Mouse (Mus musculus) CH12.LX (cell line): Measurements from ENCODE around the gene Zbtb42. TPM values are rescaled to one million over a fixed set of nuclear protein-coding genes. Genes with fewer than 3 reads are reported as not detected.

ENCODE experiments used
- DNase-seq: peaks from one replicate; pipeline ENCODE4 v3.0.0-alpha.2; 2013; ENCODE audit errors: extremely low read depth
- H3K27ac ChIP-seq: 2 replicates; pipeline ENCODE4 v1.5.1; 2012; ENCODE audit warnings: low read depth, mild to moderate bottlenecking, control low read depth, moderate library complexity; ENCODE audit not compliant: insufficient read depth
- H3K27me3 ChIP-seq: replicated peaks from 2 replicates; pipeline ENCODE3; 2012; ENCODE audit warnings: inconsistent platforms
- H3K36me3 ChIP-seq, 2 experiments: replicated peaks in 1 of 2; 2 replicates each; pipeline versions ENCODE3 to v1.6.1; 2012; ENCODE audit warnings: inconsistent platforms in 1 of 2, low read length in 1 of 2, mild to moderate bottlenecking in 1 of 2, mixed read lengths in 1 of 2, moderate library complexity in 1 of 2; ENCODE audit not compliant: control insufficient read depth in 1 of 2, insufficient read depth in 1 of 2
- H3K4me1 ChIP-seq, 2 experiments: 2 replicates each; pipeline ENCODE4 v1.6.1; 2012; ENCODE audit warnings: inconsistent platforms in 1 of 2, moderate library complexity in 1 of 2; ENCODE audit not compliant: insufficient read depth in 2 of 2, control insufficient read depth in 1 of 2
- H3K4me2 ChIP-seq: 2 replicates; pipeline ENCODE4 v1.6.1; 2012; ENCODE audit warnings: low read depth, mild to moderate bottlenecking, control low read depth; ENCODE audit not compliant: poor library complexity, insufficient read depth, severe bottlenecking
- H3K4me3 ChIP-seq, 3 experiments: fragments of 150-350 bp in 1 of 3; sonication (generic) in 1 of 3; replicated peaks in 1 of 3; 2 replicates each; pipeline versions ENCODE3 to v1.5.1; 2011 to 2012; ENCODE audit warnings: low read depth in 2 of 3, low read length in 2 of 3, mild to moderate bottlenecking in 2 of 3, moderate library complexity in 2 of 3, control low read depth in 1 of 3, improper control_type of control experiment in 1 of 3, inconsistent platforms in 1 of 3, mixed read lengths in 1 of 3; ENCODE audit not compliant: poor library complexity in 1 of 3
- H3K79me2 ChIP-seq: replicated peaks from 2 replicates; pipeline ENCODE4 v1.6.1; 2012; ENCODE audit warnings: mild to moderate bottlenecking, moderate library complexity; ENCODE audit not compliant: control insufficient read depth, poor library complexity, insufficient read depth, severe bottlenecking; ENCODE audit errors: extremely low read depth
- H3K9ac ChIP-seq: 2 replicates; pipeline ENCODE4 v1.6.1; 2012; ENCODE audit warnings: low read depth, mild to moderate bottlenecking, control low read depth, moderate library complexity; ENCODE audit not compliant: insufficient read depth
- H3K9me3 ChIP-seq: replicated peaks from 2 replicates; pipeline ENCODE3; 2012; ENCODE audit warnings: low read length, inconsistent platforms, mixed read lengths
- BHLHE40 ChIP-seq: IDR thresholded peaks from 2 replicates; pipeline ENCODE4 v1.6.1; 2011; ENCODE audit warnings: mild to moderate bottlenecking, low read depth, low read length, improper control_type of control experiment
- CHD1 ChIP-seq: IDR thresholded peaks from 2 replicates; pipeline ENCODE4 v1.6.1; 2012; ENCODE audit warnings: low read depth, low read length, improper control_type of control experiment, inconsistent platforms
- CHD2 ChIP-seq: IDR thresholded peaks from 2 replicates; pipeline ENCODE4 v1.6.1; 2011; ENCODE audit warnings: low read length, improper control_type of control experiment
- E2F4 ChIP-seq: IDR thresholded peaks from 2 replicates; pipeline ENCODE4 v1.6.1; 2011; ENCODE audit warnings: low read depth, low read length, improper control_type of control experiment; ENCODE audit not compliant: insufficient replicate concordance
- ELF1 ChIP-seq: IDR thresholded peaks from 2 replicates; pipeline ENCODE4 v1.6.1; 2014; ENCODE audit warnings: low read depth, mild to moderate bottlenecking, inconsistent platforms, low read length, improper control_type of control experiment
- EP300 ChIP-seq: IDR thresholded peaks from 2 replicates; pipeline ENCODE4 v1.6.1; 2011; ENCODE audit warnings: low read length, improper control_type of control experiment
- ETS1 ChIP-seq: conservative IDR thresholded peaks from 2 replicates; pipeline ENCODE4 v1.6.1; 2012; ENCODE audit warnings: low read depth, mild to moderate bottlenecking, inconsistent platforms, low read length, improper control_type of control experiment, moderate library complexity
- GABPA ChIP-seq: IDR thresholded peaks from 2 replicates; pipeline ENCODE4 v1.6.1; 2012; ENCODE audit warnings: low read depth, low read length, improper control_type of control experiment, inconsistent platforms; ENCODE audit not compliant: insufficient replicate concordance
- HCFC1 ChIP-seq: IDR thresholded peaks from 2 replicates; pipeline ENCODE4 v1.6.1; 2012; ENCODE audit warnings: low read depth, mild to moderate bottlenecking, inconsistent platforms, low read length, improper control_type of control experiment
- IRF4 ChIP-seq: IDR thresholded peaks from 2 replicates; pipeline ENCODE4 v1.6.1; 2014; ENCODE audit warnings: low read depth, mild to moderate bottlenecking, inconsistent platforms, low read length, improper control_type of control experiment
- JUND ChIP-seq: conservative IDR thresholded peaks from 2 replicates; pipeline ENCODE4 v1.6.1; 2011; ENCODE audit warnings: low read depth, low read length, improper control_type of control experiment
- KAT2A ChIP-seq: IDR thresholded peaks from 2 replicates; pipeline ENCODE4 v1.6.1; 2012; ENCODE audit warnings: low read length, improper control_type of control experiment, inconsistent platforms; ENCODE audit not compliant: insufficient replicate concordance
- MAX ChIP-seq: IDR thresholded peaks from 2 replicates; pipeline ENCODE4 v1.6.1; 2011; ENCODE audit warnings: low read length, improper control_type of control experiment
- MAZ ChIP-seq: IDR thresholded peaks from 2 replicates; pipeline ENCODE4 v1.6.1; 2012; ENCODE audit warnings: low read depth, mild to moderate bottlenecking, inconsistent platforms, low read length, improper control_type of control experiment, moderate library complexity
- MEF2A ChIP-seq: IDR thresholded peaks from 2 replicates; pipeline ENCODE4 v1.6.1; 2014; ENCODE audit warnings: low read depth, mild to moderate bottlenecking, inconsistent platforms, low read length, improper control_type of control experiment, borderline replicate concordance
- MXI1 ChIP-seq: IDR thresholded peaks from 2 replicates; pipeline ENCODE4 v1.6.1; 2011; ENCODE audit warnings: mild to moderate bottlenecking, low read depth, low read length, improper control_type of control experiment
- NELFE ChIP-seq: IDR thresholded peaks from 2 replicates; pipeline ENCODE4 v1.6.1; 2011; ENCODE audit warnings: low read depth, low read length, improper control_type of control experiment
- NRF1 ChIP-seq: IDR thresholded peaks from 2 replicates; pipeline ENCODE4 v1.6.1; 2014; ENCODE audit warnings: low read depth, mild to moderate bottlenecking, inconsistent platforms, low read length, improper control_type of control experiment, moderate library complexity
- POLR2A ChIP-seq: IDR thresholded peaks from 2 replicates; pipeline ENCODE4 v1.6.1; 2011; ENCODE audit warnings: low read depth, mild to moderate bottlenecking, improper control_type of control experiment, low read length
- POLR2AphosphoS2 ChIP-seq: IDR thresholded peaks from 2 replicates; pipeline ENCODE4 v1.6.1; 2011; ENCODE audit warnings: low read depth, low read length, improper control_type of control experiment
- SIN3A ChIP-seq: IDR thresholded peaks from 2 replicates; pipeline ENCODE4 v1.6.1; 2012; ENCODE audit warnings: low read length, improper control_type of control experiment, inconsistent platforms
- SMC3 ChIP-seq: IDR thresholded peaks from 2 replicates; pipeline ENCODE4 v1.6.1; 2011; ENCODE audit warnings: low read depth, low read length, improper control_type of control experiment
- TBP ChIP-seq: conservative IDR thresholded peaks from 2 replicates; pipeline ENCODE4 v1.6.1; 2011; ENCODE audit warnings: low read depth, low read length, improper control_type of control experiment
- TCF12 ChIP-seq: IDR thresholded peaks from 2 replicates; pipeline ENCODE4 v1.6.1; 2014; ENCODE audit warnings: low read depth, mild to moderate bottlenecking, inconsistent platforms, low read length, improper control_type of control experiment
- USF1 ChIP-seq: IDR thresholded peaks from 2 replicates; pipeline ENCODE4 v1.6.1; 2014; ENCODE audit warnings: low read depth, mild to moderate bottlenecking, inconsistent platforms, low read length, improper control_type of control experiment
- USF2 ChIP-seq: conservative IDR thresholded peaks from 2 replicates; pipeline ENCODE4 v1.6.1; 2011; ENCODE audit warnings: low read depth, low read length, improper control_type of control experiment
- ZC3H11A ChIP-seq: IDR thresholded peaks from 2 replicates; pipeline ENCODE4 v1.6.1; 2012; ENCODE audit warnings: low read depth, mild to moderate bottlenecking, inconsistent platforms, low read length, improper control_type of control experiment
- ZKSCAN1 ChIP-seq: IDR thresholded peaks from 2 replicates; pipeline ENCODE4 v1.6.1; 2012; ENCODE audit warnings: low read depth, inconsistent platforms, low read length, improper control_type of control experiment, borderline replicate concordance
- ZMIZ1 ChIP-seq: IDR thresholded peaks from 2 replicates; pipeline ENCODE4 v1.6.1; 2012; ENCODE audit warnings: low read depth, mild to moderate bottlenecking, inconsistent platforms, low read length, improper control_type of control experiment
- ZNF384 ChIP-seq: IDR thresholded peaks from 2 replicates; pipeline ENCODE4 v1.6.1; 2012; ENCODE audit warnings: low read depth, low read length, improper control_type of control experiment, inconsistent platforms
- dilution Hi-C: fragments of 300-500 bp; cut with MboI; formaldehyde crosslinking; loops from 2 replicates; pipeline ENCODE4 v1.14.3; 2020; ENCODE audit warnings: low sequenced_read_pairs; ENCODE audit not compliant: extremely low pct_unique_long_range_greater_than_20kb, extremely low pct_ligation_motif_present
- in situ Hi-C: fragments of 300-500 bp; cut with MboI; formaldehyde crosslinking; loops from 3 replicates; pipeline ENCODE4 v1.14.3; 2019; ENCODE audit warnings: low sequenced_read_pairs, low pct_ligation_motif_present, low pct_unique_long_range_greater_than_20kb, mixed read lengths
- polyA plus RNA-seq: library from polyadenylated mRNA; unstranded; fragments of >175 nt; gene quantifications from 2 replicates; pipeline ENCODE4 v1.2.1, GENCODE M21; 2012; ENCODE audit warnings: low read depth; ENCODE audit not compliant: insufficient read length
- total RNA-seq, 2 experiments: library from RNA; depleted of rRNA; stranded (reverse); fragments of 300-350 nt in 1 of 2; fragments of >200 nt in 1 of 2; gene quantifications; 2 replicates each; pipeline ENCODE4 v1.2.3; 2012 to 2014

The Zbtb42 gene
- total and polyA plus RNA-seq, 3 experiments = 0.11 to 0.30 TPM; not detected in 1

- no peaks in the 10 kb centered on the region for H3K27me3 ChIP-seq
- TF ChIP-seq POLR2AphosphoS2 = no peak
- no peak for TF ChIP-seq TCF12
- no peak for TF ChIP-seq BHLHE40
- no peak for TF ChIP-seq USF1
- TF ChIP-seq GABPA = no peak
- TF ChIP-seq TBP = no peak
- TF ChIP-seq MAZ = no peak
- no peak for TF ChIP-seq EP300
- no peak for TF ChIP-seq E2F4
- no peak for TF ChIP-seq ZMIZ1
- TF ChIP-seq SIN3A = no peak
- no peak for TF ChIP-seq IRF4
- TF ChIP-seq MAX = no peak
- TF ChIP-seq NRF1 = no peak
- TF ChIP-seq POLR2A = no peak
- TF ChIP-seq ZNF384 = no peak
- TF ChIP-seq MEF2A = no peak
- TF ChIP-seq SMC3 = no peak
- TF ChIP-seq KAT2A = no peak
- no peak for TF ChIP-seq MXI1
- H3K9ac ChIP-seq = no peak overlapping the region
- in situ Hi-C loops = no loop called here
- H3K4me1 ChIP-seq = peaks cover 0 to 20% of the 10 kb centered on the region in 2 experiments; a peak in 2 of 4 replicates
- no peaks in the 10 kb centered on the region; the same call in 1 of the 2 replicates for H3K79me2 ChIP-seq
- H3K9me3 ChIP-seq = no peaks in the 10 kb centered on the region
- no peak overlapping the region for H3K27ac ChIP-seq
- H3K4me3 ChIP-seq = no peak overlapping the region
- peaks cover 80 to 99% of the 10 kb centered on the region in 2 experiments for H3K36me3 ChIP-seq
- no peak for DNase-seq
- dilution Hi-C loops = no loop called here
- no peak overlapping the region for H3K4me2 ChIP-seq
These were observed 15.3 kb upstream of the Zbtb42 start for GRCm38 (mm10) chr12:112663303-112663702.

GRCm38 (mm10) chr12:112663716-112664115 lies 14.9 kb upstream of the Zbtb42 start:
- peaks cover 80 to 99% of the 10 kb centered on the region in 2 experiments for H3K36me3 ChIP-seq

More at GRCm38 (mm10) chr12:112663716-112664115, 14.9 kb upstream of the Zbtb42 start:
- Histone ChIP-seq H3K4me2 (no peak overlapping the region), H3K4me1 (peaks cover 0 to 24% of the 10 kb centered on the region in 2 experiments; a peak in 2 of 4 replicates), H3K9me3 (no peaks in the 10 kb centered on the region), H3K27ac (no peak overlapping the region)
- dilution Hi-C loops = no loop called here
- TF ChIP-seq CHD1 (no peak), ELF1 (no peak), POLR2AphosphoS2 (no peak), NELFE (no peak), HCFC1 (no peak), ETS1 (no peak), ZKSCAN1 (no peak), JUND (no peak), ZC3H11A (no peak), USF2 (no peak), CHD2 (no peak), BHLHE40 (no peak), EP300 (no peak), E2F4 (no peak)
- TF ChIP-seq, all 38 proteins: peak for 0
- DNase-seq = no peak
- no peaks in the 10 kb centered on the region for H3K27me3 ChIP-seq
- H3K9ac ChIP-seq = no peak overlapping the region
- H3K4me3 ChIP-seq = no peak overlapping the region
- H3K79me2 ChIP-seq = no peaks in the 10 kb centered on the region; the same call in 1 of the 2 replicates
- in situ Hi-C loops = no loop called here
